Mouse (Mus musculus) liver, embryonic 14.5 days (tissue): ENCODE measurements at regions not wholly inside any gene's neighbourhood (a gene's known extent, or its start where the extent isn't known, plus 50 kb on each side); places are given as distances from the start of the nearest gene placed in this dataset.

Experiments used
- CTCF ChIP-seq: IDR thresholded peaks from 2 replicates; pipeline ENCODE4 v1.5.1; 2016; ENCODE audit warnings: antibody characterized with exemption, low read depth, control low read depth
- EP300 ChIP-seq: IDR thresholded peaks from 2 replicates; pipeline ENCODE4 v1.6.1; 2016; ENCODE audit warnings: antibody characterized with exemption, low read depth

- TF ChIP-seq EP300 (no peak), CTCF (no peak)
These were observed 268.1 kb upstream of the Id2 start for GRCm38 (mm10) chr12:25364966-25365568.
